Mouse (Mus musculus): ENCODE results near the gene Mier3.

- TF ChIP-seq CTCF (IDR thresholded peaks at IDR 0.05; ENCODE audit: insufficient read depth, low read length) = no peak
- TF ChIP-seq POLR2A (IDR thresholded peaks at IDR 0.05; ENCODE audit: borderline replicate concordance, extremely low read depth, low read depth, low read length) = no peak
These were observed 60.6 kb downstream of the Mier3 start for GRCm38 (mm10) chr13:111741204-111741990.

Measured in lung, adult 2 months (tissue).